Mouse (Mus musculus): Measurements from ENCODE around the gene Socs4.

GRCm38 (mm10) chr14:47229796-47230376 is 46.8 kb upstream of the Socs4 start:
- TF ChIP-seq CTCF (IDR thresholded peaks at IDR 0.05) (no peak), POLR2A (IDR thresholded peaks at IDR 0.05; ENCODE audit: insufficient read depth, low read depth, low read length) (no peak)

All from heart, adult 2 months (tissue).